Mouse (Mus musculus) midbrain, postnatal 0 days (tissue): ENCODE measurements at regions not wholly inside any gene's neighbourhood (a gene's known extent, or its start where the extent isn't known, plus 50 kb on each side); places are given as distances from the start of the nearest gene placed in this dataset.

Source experiments
- ATAC-seq: fragments of 200-750 bp; cut with Nextera tagmentation; 2 replicates; pipeline ENCODE4 v1.8.0; 2017; ENCODE audit warnings: moderate number of reproducible peaks, mild to moderate bottlenecking, moderate TSS enrichment, moderate library complexity; ENCODE audit not compliant: low FRiP score
- DNase-seq: peaks from one replicate; pipeline ENCODE4 v3.0.0-alpha.2; 2015; ENCODE audit warnings: low spot score
- H3K27ac ChIP-seq: fragments of 300-500 bp; sonication (generic); 2 replicates; pipeline ENCODE4 v1.5.1; 2014; ENCODE audit warnings: low read depth, mild to moderate bottlenecking, low read length, mixed read lengths
- H3K27me3 ChIP-seq: fragments of 300-500 bp; sonication (generic); 2 replicates; pipeline ENCODE4 v1.6.1; 2014; ENCODE audit warnings: low read length, control low read depth, mixed read lengths; ENCODE audit not compliant: insufficient read depth
- H3K36me3 ChIP-seq: fragments of 300-500 bp; sonication (generic); 2 replicates; pipeline ENCODE4 v1.6.1; 2014; ENCODE audit warnings: low read length, control low read depth, mixed read lengths; ENCODE audit not compliant: insufficient read depth
- H3K4me1 ChIP-seq: fragments of 300-500 bp; sonication (generic); 2 replicates; pipeline ENCODE4 v1.6.1; 2014; ENCODE audit warnings: mild to moderate bottlenecking, control low read depth, antibody characterized with exemption, low read length, mixed read lengths; ENCODE audit not compliant: insufficient read depth
- H3K4me2 ChIP-seq: fragments of 300-500 bp; sonication (generic); 2 replicates; pipeline ENCODE4 v1.6.1; 2014; ENCODE audit warnings: low read depth, mild to moderate bottlenecking, low read length, mixed read lengths; ENCODE audit not compliant: poor library complexity, severe bottlenecking
- H3K4me3 ChIP-seq: fragments of 300-500 bp; sonication (generic); 2 replicates; pipeline ENCODE4 v1.5.1; 2014; ENCODE audit warnings: low read depth, mild to moderate bottlenecking, low read length, moderate library complexity
- H3K9ac ChIP-seq: fragments of 300-500 bp; sonication (generic); replicated peaks from 2 replicates; pipeline ENCODE4 v1.6.1; 2014; ENCODE audit warnings: mild to moderate bottlenecking, low read length, moderate library complexity, mixed read lengths; ENCODE audit not compliant: poor library complexity, severe bottlenecking
- H3K9me3 ChIP-seq: fragments of 300-500 bp; sonication (generic); 2 replicates; pipeline ENCODE4 v1.6.1; 2016; ENCODE audit warnings: low read length, control low read depth
- CTCF ChIP-seq: IDR thresholded peaks from 2 replicates; pipeline ENCODE4 v1.5.1; 2016; ENCODE audit warnings: antibody characterized with exemption, mild to moderate bottlenecking
- WGBS: fragments of 180-500 bp; shearing (Covaris S2); extraction: QIAGEN DNeasy Blood & Tissue Kit; methylation state at CpG from one replicate; pipeline ENCODE4 v1.1.7; 2014; 5-methylcytosine and 5-hydroxymethylcytosine counted together

GRCm38 (mm10) chr8:31314692-31315358 lies 2113.7 kb upstream of the 5930422O12Rik start:
- Histone ChIP-seq H3K4me3 (no peak overlapping the region), H3K4me1 (no peaks in the 10 kb centered on the region), H3K27me3 (no peaks in the 10 kb centered on the region), H3K9ac (no peak overlapping the region), H3K4me2 (no peak overlapping the region), H3K27ac (no peak overlapping the region), H3K36me3 (no peaks in the 10 kb centered on the region), H3K9me3 (no peaks in the 10 kb centered on the region)
- no peak for TF ChIP-seq CTCF
- DNase-seq = no peak
- WGBS = 39% methylated on average over 5 of the region's 5 CpGs
- no peak for ATAC-seq

GRCm38 (mm10) chr8:31315359-31315705 lies 2113.2 kb upstream of the 5930422O12Rik start:
- no peaks in the 10 kb centered on the region for H3K9me3 ChIP-seq
- DNase-seq (no peak), ATAC-seq (no peak)
- 21% methylated on average over 8 of the region's 8 CpGs for WGBS
- no peak overlapping the region for H3K4me3 ChIP-seq
- H3K9ac ChIP-seq = no peak overlapping the region
- no peak for TF ChIP-seq CTCF
- no peaks in the 10 kb centered on the region for H3K27me3 ChIP-seq
- no peak overlapping the region for H3K4me2 ChIP-seq
- no peaks in the 10 kb centered on the region for H3K4me1 ChIP-seq
- no peaks in the 10 kb centered on the region for H3K36me3 ChIP-seq
- H3K27ac ChIP-seq = no peak overlapping the region

- no peak overlapping the region for H3K4me3 ChIP-seq
- ATAC-seq (no peak), DNase-seq (no peak)
- TF ChIP-seq CTCF = no peak
- no peaks in the 10 kb centered on the region for H3K27me3 ChIP-seq
- no peak overlapping the region for H3K27ac ChIP-seq
- H3K9me3 ChIP-seq = no peaks in the 10 kb centered on the region
- WGBS = 90% methylated on average over 7 of the region's 7 CpGs
- no peak overlapping the region for H3K9ac ChIP-seq
- H3K36me3 ChIP-seq = no peaks in the 10 kb centered on the region
- H3K4me2 ChIP-seq = no peak overlapping the region
- H3K4me1 ChIP-seq = no peaks in the 10 kb centered on the region
Measured at GRCm38 (mm10) chr8:31333545-31334297, 2094.8 kb upstream of the 5930422O12Rik start.

- Histone ChIP-seq H3K9ac (no peak overlapping the region), H3K9me3 (no peaks in the 10 kb centered on the region), H3K4me2 (no peak overlapping the region), H3K27ac (no peak overlapping the region), H3K4me3 (no peak overlapping the region), H3K4me1 (no peaks in the 10 kb centered on the region), H3K27me3 (no peaks in the 10 kb centered on the region), H3K36me3 (no peaks in the 10 kb centered on the region)
- TF ChIP-seq CTCF = no peak
- DNase-seq = no peak
- WGBS = 81% methylated on average over 4 of the region's 4 CpGs
- ATAC-seq = no peak
Measured at GRCm38 (mm10) chr8:31348504-31348903, 2080.0 kb upstream of the 5930422O12Rik start.

- ATAC-seq (no peak), DNase-seq (no peak)
- H3K9ac ChIP-seq = no peak overlapping the region
- TF ChIP-seq CTCF = no peak
- H3K4me3 ChIP-seq = no peak overlapping the region
- no peak overlapping the region for H3K27ac ChIP-seq
- H3K27me3 ChIP-seq = 0 out of 2 replicates have a peak, but pooled peaks cover 4% of the 10 kb centered on the region
- no peaks in the 10 kb centered on the region for H3K36me3 ChIP-seq
- H3K9me3 ChIP-seq = no peaks in the 10 kb centered on the region
- 22% methylated on average over 5 of the region's 5 CpGs for WGBS
- no peak overlapping the region for H3K4me2 ChIP-seq
- no peaks in the 10 kb centered on the region for H3K4me1 ChIP-seq
Measured at GRCm38 (mm10) chr8:31369636-31370035, 2058.9 kb upstream of the 5930422O12Rik start.
